Mouse (Mus musculus): ENCODE measurements around the gene Gng8.

GRCm38 (mm10) chr7:16894279-16894678 lies 2.7 kb downstream of the Gng8 start:
- TF ChIP-seq CTCF (IDR thresholded peaks at IDR 0.05; ENCODE audit: insufficient read depth, low read length) (no peak), POLR2A (IDR thresholded peaks at IDR 0.05; ENCODE audit: borderline replicate concordance, extremely low read depth, low read depth, low read length) (no peak)
